Mouse (Mus musculus): ENCODE data around the gene Olfr319.

- TF ChIP-seq POLR2A (IDR thresholded peaks at IDR 0.05; ENCODE audit: low read depth, low read length) (no peak), CTCF (conservative IDR thresholded peaks at IDR 0.05 in 1 of 2, IDR thresholded peaks at IDR 0.05 in 1 of 2; ENCODE audit: low read depth in 2 of 2, low read length in 2 of 2) (peak in 1 of 2 experiments; percentile 20; a peak in 2 of 4 replicates), PAX5 (IDR thresholded peaks at IDR 0.05; ENCODE audit: low read length) (no peak), KAT2A (IDR thresholded peaks at IDR 0.05; ENCODE audit: insufficient replicate concordance, low read length) (no peak), HCFC1 (IDR thresholded peaks at IDR 0.05; ENCODE audit: low read depth, low read length) (no peak), BHLHE40 (IDR thresholded peaks at IDR 0.05; ENCODE audit: low read depth, low read length) (no peak), MAZ (IDR thresholded peaks at IDR 0.05; ENCODE audit: low read depth, low read length) (no peak), CHD2 (IDR thresholded peaks at IDR 0.05; ENCODE audit: low read length) (no peak), E2F4 (IDR thresholded peaks at IDR 0.05; ENCODE audit: insufficient replicate concordance, low read depth, low read length) (no peak), MAX (IDR thresholded peaks at IDR 0.05; ENCODE audit: low read length) (no peak), TBP (conservative IDR thresholded peaks at IDR 0.05; ENCODE audit: low read depth, low read length) (no peak)
Measured at GRCm38 (mm10) chr11:58671825-58672224, 27.1 kb upstream of the Olfr319 start.
